Mouse (Mus musculus): ENCODE results near the gene Lnx1.

Lnx1 gene

DNA sequence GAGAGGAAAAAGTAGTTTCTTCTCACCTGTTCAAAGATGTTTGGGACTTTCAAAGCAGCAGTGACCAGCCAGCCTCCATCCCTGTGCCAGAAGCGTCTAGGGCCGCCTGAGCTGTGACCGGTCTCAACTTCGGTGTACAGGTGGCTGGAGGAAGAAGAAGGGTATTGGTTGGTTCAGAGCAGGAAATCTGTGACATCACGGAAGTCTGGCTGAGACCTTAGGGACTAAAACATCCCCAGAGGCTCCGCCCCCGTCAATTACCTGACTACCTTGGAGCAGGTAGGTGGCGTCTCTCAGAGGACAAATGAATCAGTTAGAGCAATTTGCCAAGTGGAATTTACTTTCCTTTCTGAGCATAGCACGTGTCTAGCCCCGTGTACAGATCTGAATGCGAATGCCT is at the start of gene Lnx1:
TSS of gene Lnx1 (minus strand) at position 147 of the 400 bp plus-strand sequence.
- no peak for DNase-seq

DNA sequence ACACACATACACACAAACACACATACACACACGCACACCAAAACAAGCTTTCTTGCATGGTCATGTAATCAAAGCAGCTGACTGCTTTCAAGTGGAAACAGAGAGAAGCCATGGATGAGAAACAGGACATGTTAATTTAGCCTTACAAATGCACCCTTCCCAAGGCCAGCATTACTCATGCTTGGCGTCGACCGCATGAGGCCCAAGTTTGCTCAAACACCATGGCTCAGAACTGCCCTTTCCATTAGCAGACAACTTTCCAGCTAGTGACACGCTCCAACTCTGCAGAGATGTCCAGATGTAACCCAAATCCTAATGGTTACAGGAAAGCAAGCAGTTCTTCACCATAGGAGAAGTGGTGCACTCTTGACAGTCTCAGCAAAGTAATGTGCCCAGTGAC is 47.8 kb upstream of the Lnx1 start:
- DNase-seq, result no peak

DNA sequence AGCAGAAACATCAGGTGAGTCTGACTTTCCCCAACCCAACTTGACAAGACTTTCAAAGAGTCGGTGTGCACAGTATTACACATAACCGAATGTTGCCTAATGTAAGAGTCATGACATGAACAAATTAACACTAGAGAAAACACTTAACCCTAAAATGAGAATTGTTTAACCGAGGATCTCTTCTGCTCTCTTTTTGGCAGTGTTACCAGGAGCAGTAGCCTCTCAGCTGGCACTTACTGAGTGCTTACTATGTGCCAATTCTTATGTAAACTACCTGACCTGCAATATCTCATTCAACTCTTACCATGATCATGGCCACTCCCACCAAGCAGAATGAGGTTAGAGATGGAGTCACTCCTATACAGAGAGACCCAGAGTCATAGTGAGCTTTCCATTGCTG is 44.8 kb upstream of the Lnx1 start:
- no peak for DNase-seq

DNA sequence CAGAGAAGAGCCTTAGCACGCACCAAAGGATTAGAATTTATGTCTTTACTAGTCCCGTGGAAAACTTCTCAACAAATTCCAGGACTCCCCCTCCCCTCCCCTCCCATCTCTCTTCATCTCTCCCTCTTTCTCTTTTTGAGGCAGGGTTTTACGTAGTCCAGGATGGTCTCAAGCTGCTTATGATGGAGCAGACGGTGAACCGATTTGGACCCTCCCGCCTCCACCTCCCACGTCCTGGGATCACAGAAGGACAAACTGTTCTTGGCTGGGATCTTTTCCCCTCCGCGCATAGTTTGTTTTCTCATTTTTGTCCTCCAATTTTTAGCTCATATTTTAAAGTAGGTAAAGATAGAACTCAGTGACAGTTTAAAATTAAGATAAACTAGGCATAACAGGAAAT is 38.2 kb upstream of the Lnx1 start:
- no peak for DNase-seq

DNA sequence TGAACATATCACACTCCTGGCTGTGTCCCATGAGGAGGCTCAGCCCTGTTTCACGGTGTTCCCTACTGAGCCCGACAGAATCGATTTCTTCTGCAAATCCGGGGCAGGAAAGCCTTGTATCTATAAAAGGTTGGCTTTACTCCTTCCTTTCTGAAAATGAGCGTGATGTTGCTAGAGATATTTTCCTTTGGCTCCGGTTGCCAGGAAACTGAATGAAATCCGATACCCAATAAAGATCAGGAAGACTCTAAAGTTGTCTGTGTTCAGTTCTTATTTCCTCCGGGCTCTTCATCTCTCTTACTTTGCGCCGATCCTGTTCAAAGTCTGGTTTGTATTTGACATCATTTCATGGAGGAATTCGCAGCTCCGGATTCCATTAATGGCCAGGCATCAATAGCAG is 36.7 kb upstream of the Lnx1 start:
- DNase-seq, result no peak

DNA sequence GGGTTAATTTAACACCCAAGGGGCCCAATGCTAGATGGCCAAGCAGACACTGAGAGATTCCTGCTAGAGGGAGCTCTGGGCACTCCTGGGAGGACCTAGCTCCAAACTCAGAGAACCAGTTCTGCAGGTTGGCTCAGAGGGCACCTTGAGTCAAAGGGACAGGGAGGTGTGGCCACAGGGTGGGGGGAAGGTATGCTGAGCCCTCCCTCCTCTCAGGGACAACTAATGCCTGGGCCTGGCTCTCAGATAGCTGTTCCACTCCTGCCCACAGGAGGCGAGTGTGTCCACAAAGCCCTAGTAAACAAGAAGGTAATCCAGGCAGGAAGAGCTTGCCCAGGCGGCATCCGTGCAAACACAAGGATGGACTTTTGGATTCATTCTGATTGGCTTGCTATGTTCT is 35.6 kb upstream of the Lnx1 start:
- DNase-seq, result no peak

DNA sequence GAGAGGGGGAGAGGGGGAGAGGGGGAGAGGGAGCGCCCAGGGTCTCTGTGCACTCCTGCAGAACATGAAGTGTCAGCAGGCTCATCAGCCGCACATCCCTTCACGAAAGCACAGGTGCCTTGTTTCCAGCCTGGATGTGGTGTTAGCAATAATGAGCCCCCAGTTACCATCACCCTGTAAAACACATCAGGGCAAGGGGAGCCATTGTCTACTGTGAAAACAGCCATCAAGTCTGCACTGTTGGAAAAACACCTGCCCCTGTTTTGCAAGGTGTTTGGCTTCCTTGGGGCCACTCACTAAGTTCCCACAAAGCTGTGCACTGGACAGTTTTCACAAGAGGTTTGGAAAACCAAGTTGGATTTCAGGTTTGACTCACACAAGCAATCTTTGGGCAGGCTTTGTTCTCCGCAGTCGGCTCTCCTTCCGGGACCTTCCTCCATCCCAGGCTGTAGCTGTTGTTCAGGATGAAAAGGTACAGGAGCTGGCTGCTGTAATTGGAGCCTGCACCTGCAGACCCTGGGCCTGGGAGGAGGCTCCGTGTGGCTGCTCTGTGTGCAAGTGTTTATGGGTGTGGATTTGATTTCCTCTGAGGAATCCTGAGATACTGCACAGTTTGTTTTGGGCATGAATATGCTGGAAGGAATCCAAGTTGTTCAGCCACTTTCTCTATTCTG is 31.3 kb upstream of the Lnx1 start:
- no peak for DNase-seq

DNA sequence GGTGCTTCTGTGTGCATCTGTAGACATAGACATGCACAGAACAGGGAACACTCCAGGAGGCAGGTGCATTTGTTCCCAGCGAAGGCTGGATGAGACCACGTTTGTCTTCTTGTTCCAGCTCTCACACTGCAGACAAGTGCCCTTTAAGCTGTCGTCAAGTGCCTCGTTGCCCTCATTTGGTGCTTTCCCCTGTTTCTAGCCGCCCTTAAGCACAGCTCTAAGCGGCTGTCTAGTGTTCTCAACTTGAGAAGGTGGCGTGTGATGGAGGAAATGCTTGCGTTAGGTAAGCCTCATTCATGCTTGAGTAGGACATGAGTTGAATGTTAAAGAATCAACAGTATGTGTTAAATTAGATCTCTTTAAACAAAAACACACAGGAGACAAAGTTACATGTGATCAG is 29.9 kb upstream of the Lnx1 start:
- no peak for DNase-seq

DNA sequence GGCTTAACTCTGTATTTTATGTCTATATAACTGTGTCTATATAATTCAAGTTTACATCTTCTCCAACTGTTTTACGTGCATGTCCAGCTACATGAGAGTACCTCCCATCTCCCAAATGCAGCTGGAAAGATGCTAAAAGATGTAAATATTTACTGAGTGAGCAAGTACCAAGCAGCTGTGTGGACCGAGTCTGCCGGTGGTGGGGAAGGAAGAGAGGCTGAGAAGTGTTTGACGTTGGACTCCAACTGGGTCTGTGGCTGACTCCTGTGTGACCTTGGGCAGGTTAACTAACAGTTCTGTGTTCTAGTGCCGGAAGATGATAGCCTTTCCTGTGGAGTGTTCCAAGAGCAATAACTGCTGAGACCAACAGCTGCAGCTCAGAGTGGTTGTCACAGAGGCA is 27.9 kb upstream of the Lnx1 start:
- no peak for DNase-seq

DNA sequence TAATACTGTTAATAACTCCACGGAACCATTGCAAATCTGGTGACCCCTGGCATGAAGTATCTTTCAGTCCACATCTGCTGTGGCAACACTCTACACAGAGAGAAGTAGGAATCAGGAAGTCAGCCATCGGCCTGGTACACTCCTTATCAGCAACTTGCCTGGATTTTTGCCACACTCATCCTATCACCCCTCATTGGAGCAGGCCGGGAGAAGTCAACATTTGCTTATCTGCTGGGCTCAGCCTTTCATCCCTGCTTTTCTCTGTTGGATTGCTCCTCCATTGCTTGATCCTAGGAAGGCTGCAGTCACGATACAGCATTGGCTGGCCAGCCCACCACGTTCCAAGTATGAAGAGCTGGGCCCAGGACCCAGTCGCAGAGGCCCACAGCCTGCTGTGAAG is 26.9 kb upstream of the Lnx1 start:
- DNase-seq, result no peak

DNA sequence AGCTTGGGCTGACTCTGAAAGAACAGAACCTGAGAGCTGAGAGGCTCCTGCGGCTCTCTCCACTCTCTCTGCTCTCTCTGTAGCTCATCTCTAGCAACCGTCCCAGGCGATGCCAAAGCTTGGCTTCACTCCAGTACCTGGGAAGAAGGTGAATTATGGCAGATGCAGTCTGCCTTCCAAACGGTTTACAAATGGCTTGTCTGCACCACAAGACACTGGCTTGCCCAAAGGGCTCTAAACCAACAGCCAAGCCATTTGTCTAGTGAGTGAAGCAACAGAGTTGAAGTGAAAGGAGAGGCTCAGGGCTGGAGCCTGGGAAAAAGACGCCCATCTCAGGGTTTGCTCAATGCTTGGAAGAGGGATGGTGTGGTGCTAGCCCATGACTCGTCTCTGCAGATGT is 25.5 kb upstream of the Lnx1 start:
- peak; percentile 8 for DNase-seq

DNA sequence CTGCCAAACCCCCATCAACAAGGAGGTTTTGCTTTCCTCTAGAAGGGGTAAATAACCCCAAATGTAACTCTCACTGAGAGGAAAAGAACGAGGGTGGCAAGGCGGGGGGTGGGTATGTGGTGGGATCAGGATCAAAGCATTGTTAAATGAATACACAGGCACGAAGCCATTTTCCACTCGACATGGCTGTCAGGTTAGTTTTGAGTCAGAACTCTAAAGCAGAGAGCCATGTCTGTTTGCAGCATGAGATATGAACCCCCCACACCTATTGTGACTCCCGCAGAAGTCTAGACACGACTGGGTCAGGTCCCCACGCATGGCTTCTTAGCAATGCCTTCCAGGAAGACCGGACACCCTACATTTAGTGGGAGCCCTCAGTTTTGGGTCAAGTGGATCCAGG is 24.6 kb upstream of the Lnx1 start:
- no peak for DNase-seq

DNA sequence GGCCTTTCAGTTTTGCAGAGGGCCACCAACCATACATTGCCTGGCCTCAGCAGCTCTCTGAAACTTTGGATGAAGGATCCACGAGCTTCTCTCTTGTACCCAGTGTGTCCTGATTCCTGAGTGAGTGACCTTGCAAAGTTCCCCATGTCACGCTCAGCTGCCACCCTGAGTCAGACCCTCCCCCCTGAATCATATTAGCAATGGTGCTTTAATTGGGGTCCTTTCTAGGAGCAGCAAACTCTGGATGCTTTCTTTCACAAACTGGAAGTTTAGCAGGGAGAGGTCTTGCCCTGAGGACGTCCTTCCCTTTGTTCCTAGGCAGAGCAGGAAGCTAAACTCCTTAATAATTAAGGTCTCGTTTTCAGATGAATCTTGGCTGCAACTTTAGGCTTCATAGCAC is 22.8 kb upstream of the Lnx1 start:
- DNase-seq, result no peak

DNA sequence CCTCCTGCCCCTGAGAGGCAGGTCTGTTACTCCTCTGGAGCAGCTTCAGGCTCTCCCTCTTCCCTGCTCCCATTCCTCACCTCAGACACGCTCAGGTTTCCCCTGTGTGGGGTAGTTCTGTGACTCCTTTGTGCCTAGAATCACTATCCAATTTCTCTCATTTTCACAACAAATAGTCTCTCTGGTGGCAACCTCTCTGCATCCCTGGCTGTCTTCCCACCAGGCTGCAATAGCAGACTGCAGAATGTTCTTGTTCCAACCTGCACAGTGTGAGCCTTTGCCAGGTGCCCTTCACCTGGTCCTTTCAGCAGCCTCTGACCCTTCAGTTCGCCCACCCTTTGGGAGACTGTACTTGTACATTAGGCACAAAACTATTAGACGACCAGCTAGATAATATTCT is 19.1 kb upstream of the Lnx1 start:
- DNase-seq, result no peak

DNA sequence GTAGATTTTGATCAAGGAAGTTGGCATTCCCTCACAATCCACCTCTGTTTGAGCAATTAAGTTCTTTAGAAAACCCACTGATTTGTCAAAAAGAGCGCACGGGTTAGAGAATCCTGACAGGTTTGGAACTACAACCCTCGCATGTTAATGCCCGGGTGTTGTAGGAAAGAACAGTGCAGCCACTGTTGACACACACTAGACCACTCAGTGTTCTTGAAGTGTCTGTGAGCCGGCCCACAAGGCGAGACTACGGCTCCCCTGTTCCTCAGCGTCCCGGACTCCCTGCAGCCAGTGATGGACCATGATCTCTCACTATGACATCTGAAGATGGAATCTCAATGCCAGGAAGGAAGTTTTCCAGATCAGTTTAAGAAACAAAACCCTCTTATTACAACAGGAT is 17.9 kb upstream of the Lnx1 start:
- no peak for DNase-seq

DNA sequence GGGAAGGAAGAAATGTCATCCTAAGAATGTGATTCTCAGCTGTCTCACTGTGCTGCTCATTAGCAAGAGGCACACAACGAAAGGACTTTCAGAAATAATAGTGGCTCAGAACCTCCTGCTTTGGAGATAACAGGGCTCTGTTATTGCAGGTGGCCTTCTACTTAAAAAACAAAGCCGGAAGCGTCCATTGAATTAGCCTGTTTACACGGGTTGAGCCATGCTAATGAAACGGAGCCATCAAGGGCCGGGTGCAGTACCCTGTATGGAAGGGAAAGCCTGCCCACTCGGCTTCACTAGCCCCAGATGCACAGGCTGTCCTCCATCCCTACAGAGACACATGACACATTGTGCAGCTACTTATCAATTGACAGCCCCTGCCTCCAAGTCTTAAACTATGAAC is 13.5 kb upstream of the Lnx1 start:
- no peak for DNase-seq

DNA sequence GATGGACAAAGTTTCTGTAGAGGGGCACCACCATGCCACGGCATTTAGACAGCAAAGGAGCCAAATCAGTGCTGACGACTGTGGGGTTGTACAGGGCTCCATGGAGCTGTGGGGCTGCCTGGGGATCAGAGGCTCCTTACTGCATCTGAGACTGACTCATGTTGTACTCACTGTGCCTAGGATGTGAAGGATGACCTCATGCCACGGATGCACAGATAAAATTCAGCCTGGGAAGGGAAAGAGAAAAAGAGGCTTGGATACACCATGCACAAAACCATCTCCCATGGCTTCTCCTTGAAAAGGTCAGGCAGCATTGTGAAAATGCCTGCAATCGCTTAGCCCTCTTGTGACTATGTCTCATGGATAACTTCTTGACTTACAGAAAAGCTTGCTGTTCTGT is 10.1 kb upstream of the Lnx1 start:
- no peak for DNase-seq

DNA sequence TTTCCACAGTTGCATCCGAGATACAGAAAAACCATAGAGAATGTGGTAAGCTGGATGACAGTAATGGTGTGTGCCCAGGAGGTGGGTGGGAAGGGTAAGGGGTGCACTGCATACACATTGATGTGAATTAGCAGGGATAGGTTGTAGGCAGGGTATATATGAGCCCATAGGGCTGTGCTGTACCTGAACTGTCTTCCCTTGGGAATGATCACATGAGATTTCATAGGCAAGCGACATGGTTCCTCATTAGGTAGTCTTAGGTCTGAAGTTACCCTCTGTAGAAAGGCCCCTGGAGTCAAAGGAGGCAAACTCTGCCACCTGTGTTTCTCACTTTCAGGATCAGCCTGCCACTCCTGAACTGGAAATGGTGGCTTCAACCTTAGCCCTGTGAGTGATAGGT is 9.3 kb upstream of the Lnx1 start:
- DNase-seq, result no peak

DNA sequence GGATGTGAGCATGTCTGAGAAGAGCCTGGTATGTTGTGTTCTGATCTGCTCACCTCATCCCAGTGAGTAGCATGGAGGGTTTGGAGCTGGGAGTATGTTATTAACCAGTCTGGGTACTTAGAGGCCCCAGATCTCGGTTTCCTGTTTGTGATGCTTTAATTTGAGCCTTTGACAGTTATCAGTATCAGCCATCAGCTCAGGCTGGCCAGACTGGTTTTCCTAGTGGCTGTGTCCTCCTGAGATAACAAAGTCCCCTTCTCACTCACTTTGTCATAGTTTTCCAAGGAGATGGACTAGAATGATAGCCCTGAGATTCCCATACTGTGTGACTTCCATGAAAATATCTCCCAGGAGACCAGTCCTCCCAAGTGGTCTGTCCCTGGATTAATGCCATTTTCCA is 8.3 kb upstream of the Lnx1 start:
- DNase-seq, result no peak

DNA sequence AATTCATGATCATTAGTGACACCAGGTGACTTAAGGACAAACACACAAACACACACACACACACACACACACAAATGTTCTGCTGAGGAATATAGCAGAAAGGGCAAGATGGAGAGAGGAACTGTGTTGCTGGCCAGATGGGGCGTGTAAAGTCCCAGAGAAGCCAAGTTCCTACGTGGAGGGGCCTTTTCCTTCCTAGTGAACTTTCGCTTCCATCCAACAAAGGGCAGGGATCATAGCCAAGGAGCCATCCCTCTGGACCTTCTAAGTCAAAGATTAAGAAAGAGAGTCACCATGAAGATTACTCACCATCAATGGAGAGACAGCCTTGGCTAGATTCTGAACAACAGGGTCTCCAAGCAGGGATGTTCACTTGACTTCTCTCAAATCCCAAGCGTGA is 7.5 kb upstream of the Lnx1 start:
- no peak for DNase-seq

DNA sequence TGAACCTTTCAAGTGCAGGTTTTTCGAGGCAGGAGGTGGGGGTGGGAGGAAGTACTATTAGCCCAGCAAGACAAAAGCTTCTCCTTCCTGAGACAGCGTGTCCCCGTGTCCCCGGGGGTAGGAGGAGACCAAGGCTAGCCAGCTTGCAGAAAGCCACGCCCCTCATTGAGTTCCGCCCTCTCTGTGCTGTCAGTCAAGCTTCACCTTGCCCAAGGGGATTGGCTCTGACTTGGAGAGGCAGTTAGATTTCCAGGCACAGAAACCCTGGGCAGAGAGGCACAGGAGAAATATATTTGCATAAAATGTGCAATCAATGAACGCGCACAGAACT is 1.7 kb upstream of the Lnx1 start:
- DNase-seq, result peak; percentile 21

DNA sequence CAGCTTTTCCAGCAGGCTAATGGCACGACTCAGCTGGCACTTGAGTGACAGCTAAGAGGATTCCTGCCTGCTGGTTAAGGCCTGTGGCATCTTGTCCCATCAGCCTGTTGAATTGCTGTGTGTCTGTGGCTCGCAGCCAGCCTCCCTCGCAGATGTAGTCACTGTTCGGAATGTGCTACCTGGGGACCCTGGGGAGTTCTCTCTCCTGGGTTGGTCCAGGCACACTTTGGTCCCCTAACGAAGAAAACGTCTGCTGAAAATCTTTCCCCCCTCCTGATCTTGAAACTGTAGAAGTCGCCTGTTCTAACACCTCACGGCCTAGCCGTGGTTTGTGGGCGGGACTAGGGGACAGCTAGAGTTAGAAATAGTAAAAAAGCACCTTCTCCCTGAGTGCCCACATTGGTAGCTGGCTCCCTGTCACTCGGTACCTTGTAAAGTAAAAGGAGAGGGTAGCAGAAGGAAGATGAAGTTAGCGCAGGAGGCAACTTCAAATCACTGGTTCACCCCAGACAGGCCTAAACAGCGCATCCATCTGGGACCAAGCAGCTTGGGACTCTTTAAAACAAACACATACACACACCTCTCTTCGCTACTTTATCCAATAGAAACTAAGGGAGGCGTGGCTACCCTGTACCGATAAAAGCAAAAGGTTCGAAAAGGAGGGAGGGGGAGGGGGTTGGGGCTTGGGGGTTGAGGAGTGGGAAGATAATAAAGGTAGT is 1.2 kb upstream of the Lnx1 start:
- DNase-seq, result no peak

DNA sequence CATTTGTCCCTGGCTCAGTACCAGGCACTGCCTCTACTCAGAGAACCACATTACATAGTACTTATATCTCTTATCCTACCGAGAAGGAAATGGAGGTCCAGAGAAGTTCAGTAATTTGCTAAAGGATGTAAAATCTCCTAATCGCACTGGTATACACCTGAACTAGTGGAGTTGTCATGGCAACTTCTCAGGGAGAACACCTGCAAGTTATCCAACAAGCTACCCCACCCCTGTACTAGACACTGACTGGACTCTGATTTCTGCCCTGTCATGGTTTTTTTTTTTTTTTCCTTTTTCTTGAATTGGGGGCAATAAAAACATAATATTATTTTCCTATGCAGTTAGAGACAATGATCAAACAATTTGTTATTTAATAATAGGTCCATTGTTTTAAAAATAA is 1.8 kb downstream of the Lnx1 start:
- no peak for DNase-seq

DNA sequence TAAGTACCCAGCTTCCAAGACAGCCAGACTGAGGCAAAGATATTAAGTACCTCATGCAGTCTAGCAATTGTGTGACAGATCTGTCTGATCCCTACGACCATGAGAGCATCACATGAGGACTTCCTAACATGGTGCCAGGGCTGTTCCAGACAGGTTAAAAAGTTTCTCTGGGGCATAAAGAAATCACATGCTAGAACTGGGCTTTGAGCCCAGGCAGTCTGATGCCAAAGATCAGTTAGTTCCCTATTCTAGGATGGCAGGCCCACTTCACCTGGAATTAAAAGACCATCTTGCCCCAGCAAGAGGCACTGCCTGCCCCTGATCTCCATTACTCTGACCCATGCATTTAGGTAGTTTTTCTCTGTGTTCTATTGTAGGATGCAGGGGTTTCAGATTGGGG is 3.0 kb downstream of the Lnx1 start:
- no peak for DNase-seq

DNA sequence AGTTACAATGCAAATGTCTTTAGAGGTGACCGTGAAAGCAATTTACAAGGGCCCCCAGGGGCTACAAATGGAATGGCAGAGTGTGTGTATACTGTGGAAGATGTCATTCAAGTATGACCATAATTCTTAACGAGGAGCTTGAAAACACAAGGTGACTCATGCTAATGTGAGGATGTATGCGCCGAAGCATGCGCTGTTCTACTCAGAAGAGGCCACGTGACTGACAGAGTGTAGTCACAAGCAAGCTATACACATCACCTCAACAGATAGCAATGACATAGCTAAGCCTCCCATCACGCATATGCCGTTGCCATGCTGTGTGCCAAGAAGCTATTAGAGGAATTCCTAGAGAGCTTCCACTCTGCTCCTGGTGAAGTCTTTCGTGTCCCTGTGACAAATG is 5.2 kb downstream of the Lnx1 start:
- DNase-seq, result no peak

Data from cerebellum, adult 11 months (tissue).